Mouse (Mus musculus): ENCODE measurements around the gene Spata33. TPM values are rescaled to one million over a fixed set of nuclear protein-coding genes. Genes with fewer than 3 reads are reported as not detected.

The Spata33 gene
- total and polyA plus RNA-seq, 3 experiments = 1.2 to 1.4 TPM; not detected in 1

DNA sequence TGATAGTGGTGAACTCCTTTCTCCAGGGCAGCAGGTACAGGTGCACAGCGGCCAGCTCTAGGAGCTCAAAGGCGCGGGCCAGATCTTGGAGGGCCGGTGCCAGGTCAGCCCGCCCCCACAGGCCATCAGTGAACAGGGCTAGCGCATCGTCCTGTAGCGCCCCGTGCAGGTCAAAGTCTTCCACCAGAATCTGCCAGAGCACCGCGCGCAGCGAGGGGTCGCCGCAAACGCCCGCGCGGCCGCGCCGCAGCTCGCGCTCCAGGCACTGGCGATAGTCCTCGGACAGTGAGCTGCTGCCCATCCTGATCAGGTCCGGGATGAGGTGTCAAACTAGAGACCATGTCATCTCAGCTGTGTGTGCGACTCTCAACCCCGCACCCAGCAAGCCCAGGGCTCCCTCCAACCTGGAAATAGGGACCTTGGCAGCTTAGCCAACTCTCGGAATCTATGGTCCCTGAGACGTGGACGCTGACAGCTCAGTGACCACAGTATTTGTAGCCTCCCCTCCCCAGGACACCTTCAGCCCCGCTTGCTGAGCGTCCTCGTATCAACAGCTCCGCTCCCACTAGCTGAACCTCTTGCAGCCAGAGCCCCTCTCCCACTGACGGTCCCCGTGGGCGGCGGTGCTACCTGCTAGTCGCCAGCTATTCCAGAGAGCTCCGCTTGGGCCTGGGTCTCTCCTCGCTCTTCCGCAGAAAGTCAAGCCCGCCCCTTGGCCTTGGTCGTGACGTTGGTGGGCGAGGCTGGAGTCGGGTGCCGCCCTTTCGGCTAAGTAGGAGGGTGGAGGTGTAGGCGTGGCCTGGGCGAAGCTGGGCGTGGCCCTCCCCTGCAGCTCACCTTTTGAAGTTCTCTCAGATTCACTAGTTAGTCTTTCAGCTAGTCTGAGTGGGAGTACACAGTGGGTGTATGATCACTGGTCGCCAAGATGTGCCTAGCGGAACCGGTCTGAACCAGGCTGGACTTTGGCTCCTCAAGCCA lies 23.2 kb downstream of the Spata33 start, which contains the start of gene Spata2l:
Gene Spata2l (minus strand): TSS at position 714 of the 978 bp plus-strand sequence.
- peak within 1 kb of the TSS; percentile 78 to 90 for H3K4me3 ChIP-seq (ENCODE audit: control insufficient read depth in 1 of 2, insufficient read depth in 1 of 2, low read depth in 2 of 2, low read length in 2 of 2)
- H3K27me3 ChIP-seq (ENCODE audit: control insufficient read depth in 1 of 2, insufficient read depth in 2 of 2, low read length in 2 of 2) = no peaks in the 10 kb centered on the region; a peak in 1 of 4 replicates
- peak within 1 kb of the TSS; percentile 71 for H3K9ac ChIP-seq (ENCODE audit: control insufficient read depth, low read depth, low read length, poor library complexity, severe bottlenecking)
- no peaks in the 10 kb centered on the region; the same call in 1 of the 2 replicates for H3K79me2 ChIP-seq (ENCODE audit: control insufficient read depth, insufficient read depth, low read length, poor library complexity)
- H3K9me3 ChIP-seq (replicated peaks; ENCODE audit: insufficient read depth, low read length) = no peaks in the 10 kb centered on the region
- TF ChIP-seq E2F4 (IDR thresholded peaks at IDR 0.05; ENCODE audit: borderline replicate concordance, low read depth, low read length) (no peak), HCFC1 (IDR thresholded peaks at IDR 0.05; ENCODE audit: low read depth, low read length) (peak; percentile 55; the same call in 1 of the 2 replicates), EP300 (IDR thresholded peaks at IDR 0.05; ENCODE audit: low read depth in 1 of 2, low read length in 2 of 2) (no peak), TAL1 (IDR thresholded peaks at IDR 0.05; ENCODE audit: low read length) (no peak), TBP (IDR thresholded peaks at IDR 0.05; ENCODE audit: low read depth, low read length) (0 out of 2 replicates have a peak, but pooled peaks have one; percentile 32), POLR2AphosphoS2 (IDR thresholded peaks at IDR 0.05; ENCODE audit: low read length) (peak; percentile 30; the same call in 1 of the 2 replicates), SMC3 (IDR thresholded peaks at IDR 0.05; ENCODE audit: low read depth, low read length) (no peak), SIN3A (IDR thresholded peaks at IDR 0.05; ENCODE audit: low read length) (peak; percentile 50; the same call in 1 of the 2 replicates), CHD2 (IDR thresholded peaks at IDR 0.05; ENCODE audit: low read length) (no peak), ELF1 (IDR thresholded peaks at IDR 0.05; ENCODE audit: low read depth, low read length) (peak; percentile 49; the same call in 1 of the 2 replicates), MAZ (IDR thresholded peaks at IDR 0.05; ENCODE audit: low read depth, low read length) (no peak), CTCF (IDR thresholded peaks at IDR 0.05 in 2 of 3, conservative IDR thresholded peaks at IDR 0.05 in 1 of 3; ENCODE audit: control insufficient read depth in 1 of 3, insufficient read depth in 1 of 3, low read depth in 2 of 3, low read length in 3 of 3, poor library complexity in 1 of 3, severe bottlenecking in 1 of 3) (peak; percentile 9 to 45 (median 39); a peak in 4 of 6 replicates), MAX (IDR thresholded peaks at IDR 0.05; ENCODE audit: low read length) (no peak), NRF1 (IDR thresholded peaks at IDR 0.05; ENCODE audit: insufficient read depth, low read depth, low read length, poor library complexity, severe bottlenecking) (no peak), JUND (IDR thresholded peaks at IDR 0.05; ENCODE audit: low read depth, low read length) (no peak), NELFE (IDR thresholded peaks at IDR 0.05; ENCODE audit: low read depth, low read length) (no peak), MXI1 (IDR thresholded peaks at IDR 0.05; ENCODE audit: low read depth, low read length) (peak; percentile 19; the same call in 1 of the 2 replicates), ZMIZ1 (IDR thresholded peaks at IDR 0.05; ENCODE audit: low read depth, low read length) (peak; percentile 45; the same call in 1 of the 2 replicates), POLR2A (IDR thresholded peaks at IDR 0.05; ENCODE audit: control insufficient read depth in 1 of 2, insufficient read depth in 1 of 2, low read depth in 1 of 2, low read length in 2 of 2, poor library complexity in 1 of 2) (no peak; a peak in 1 of 4 replicates), RAD21 (IDR thresholded peaks at IDR 0.05; ENCODE audit: low read depth, low read length) (no peak), UBTF (IDR thresholded peaks at IDR 0.05; ENCODE audit: borderline replicate concordance, insufficient read depth, low read depth, low read length) (no peak), ETS1 (IDR thresholded peaks at IDR 0.05; ENCODE audit: low read depth, low read length) (no peak)
- peaks cover 0 to 9% of the 10 kb centered on the region in 2 experiments; a peak in 1 of 4 replicates for H3K4me1 ChIP-seq (ENCODE audit: control insufficient read depth in 1 of 2, insufficient read depth in 2 of 2, low read length in 2 of 2)
- peak; percentile 92 for DNase-seq (ENCODE audit: low read depth, low spot score)
- H3K27ac ChIP-seq (ENCODE audit: control insufficient read depth, low read depth, low read length) = no peak within 1 kb of the TSS
- H3K36me3 ChIP-seq (ENCODE audit: control insufficient read depth in 1 of 2, insufficient read depth in 2 of 2, low read length in 2 of 2) = no peaks in the 10 kb centered on the region; a peak in 1 of 4 replicates

All from MEL (cell line).